In the genomic region with DNA sequence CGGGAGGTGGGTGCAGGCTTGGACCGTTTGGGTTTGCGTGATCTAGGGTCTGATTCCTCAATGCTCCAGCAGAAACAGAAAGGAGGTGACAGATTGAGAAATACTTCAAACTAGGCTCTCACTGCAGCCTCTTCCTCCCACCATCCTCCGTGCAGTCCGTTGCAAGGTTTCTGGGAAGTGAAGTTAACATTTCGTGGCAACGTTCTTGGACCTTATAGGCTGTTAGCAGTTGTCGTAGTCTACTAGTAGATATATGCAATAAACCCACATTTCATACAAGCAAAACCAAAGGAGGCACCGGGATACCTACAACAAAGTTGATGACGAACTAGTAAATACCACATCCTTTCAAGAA, we compare ENCODE assay signal across 8 mouse cellular contexts. TPM values are rescaled to one million over a fixed set of nuclear protein-coding genes. Genes with fewer than 3 reads are reported as not detected.
DNase-seq lines count a peak whose midpoint lies in the region; ATAC-seq lines count a peak whose summit lies in the region.

No protein-coding gene starts in this region.

- H3K9me3 ChIP-seq in kidney, embryonic 14.5 days (ENCODE audit: control insufficient read depth, low read length) = no peaks in the 10 kb centered on the region
- no peaks in the 10 kb centered on the region for H3K9me3 ChIP-seq in hindbrain, embryonic 13.5 days

- peak overlapping the region; percentile 84 for H3K9ac ChIP-seq in kidney, embryonic 14.5 days (ENCODE audit: low read depth, low read length)
- H3K9ac ChIP-seq in hindbrain, embryonic 13.5 days = peak overlapping the region; percentile 85

- H3K4me2 ChIP-seq in kidney, embryonic 14.5 days (replicated peaks; ENCODE audit: low read depth, low read length) = peak overlapping the region; percentile 62
- peak overlapping the region; percentile 67 for H3K4me2 ChIP-seq in hindbrain, embryonic 13.5 days

- peak overlapping the region; percentile 68 for H3K4me3 ChIP-seq in kidney, embryonic 14.5 days (ENCODE audit: low read length)
- H3K4me3 ChIP-seq in hindbrain, embryonic 13.5 days = peak overlapping the region; percentile 91

- H3K27ac ChIP-seq in kidney, embryonic 14.5 days (ENCODE audit: low read depth, low read length) = no peak overlapping the region
- H3K27ac ChIP-seq in hindbrain, embryonic 13.5 days = peak overlapping the region; percentile 82

- H3K4me1 ChIP-seq in kidney, embryonic 14.5 days (ENCODE audit: control insufficient read depth, insufficient read depth, low read length) = 0 out of 2 replicates have a peak, but pooled peaks cover 9% of the 10 kb centered on the region
- peaks cover 20% of the 10 kb centered on the region for H3K4me1 ChIP-seq in hindbrain, embryonic 13.5 days (replicated peaks)

- H3K36me3 ChIP-seq in kidney, embryonic 14.5 days (ENCODE audit: control insufficient read depth, insufficient read depth, low read length) = peaks cover 17% of the 10 kb centered on the region
- H3K36me3 ChIP-seq in hindbrain, embryonic 13.5 days = peaks cover 17% of the 10 kb centered on the region

- ATAC-seq in kidney, embryonic 14.5 days (ENCODE audit: low FRiP score, low TSS enrichment) = no peak
- no peak for ATAC-seq in hindbrain, embryonic 13.5 days (ENCODE audit: low FRiP score)
- peak; percentile 15 for ATAC-seq in megakaryocyte-erythroid progenitor cell, adult 5-6 weeks (replicated peaks; ENCODE audit: low FRiP score, low TSS enrichment, poor library complexity, severe bottlenecking)

- DNase-seq in kidney, postnatal 14 days = no peak
- peak; percentile 29 for DNase-seq in T-cell, adult 2 months (ENCODE audit: low spot score)
- no peak for DNase-seq in natural killer cell, adult 2 months (ENCODE audit: low spot score in 2 of 2)
- DNase-seq in adipocyte (ENCODE audit: low spot score) = no peak
- DNase-seq in spleen, adult 18-20 months = no peak

- 3% methylated on average over 10 of the region's 10 CpGs for WGBS in kidney, embryonic 14.5 days
- under 1% methylated on average over 10 of the region's 10 CpGs for WGBS in hindbrain, embryonic 13.5 days

- no peaks in the 10 kb centered on the region for H3K27me3 ChIP-seq in kidney, embryonic 14.5 days (ENCODE audit: control insufficient read depth, insufficient read depth, low read length)
- no peaks in the 10 kb centered on the region for H3K27me3 ChIP-seq in hindbrain, embryonic 13.5 days

RNA-seq across cellular contexts. Expression of a gene that starts 0.8 kb away (rescaled TPM):
- polyA plus RNA-seq in kidney, embryonic 14.5 days (2014; fragmentation: Nextera tagmentation; extraction: Ambion mirVana) = 93.0 and 103 TPM in 2 replicates
- 50.3 and 51.0 TPM in 2 replicates for polyA plus RNA-seq in hindbrain, embryonic 13.5 days (2015; fragmentation: Nextera tagmentation; extraction: Ambion mirVana)
- total RNA-seq in megakaryocyte-erythroid progenitor cell, adult 5-6 weeks (2014; fragmentation: Nextera tagmentation) = 74.1 and 104 TPM in 2 replicates
- 176 and 177 TPM in 2 replicates for total RNA-seq in megakaryocyte-erythroid progenitor cell, adult 5-6 weeks (2017)

RNA-seq across cellular contexts. Expression of a gene that starts 30.2 kb away (rescaled TPM):
- polyA plus RNA-seq in kidney, embryonic 14.5 days (2014; fragmentation: Nextera tagmentation; extraction: Ambion mirVana) = 28.8 and 31.2 TPM in 2 replicates
- 20.6 and 22.4 TPM in 2 replicates for polyA plus RNA-seq in hindbrain, embryonic 13.5 days (2015; fragmentation: Nextera tagmentation; extraction: Ambion mirVana)
- 37.3 and 42.1 TPM in 2 replicates for total RNA-seq in megakaryocyte-erythroid progenitor cell, adult 5-6 weeks (2014; fragmentation: Nextera tagmentation)
- 62.6 and 67.4 TPM in 2 replicates for total RNA-seq in megakaryocyte-erythroid progenitor cell, adult 5-6 weeks (2017)

RNA-seq across cellular contexts. Expression of a gene that starts 45.3 kb away (rescaled TPM):
- polyA plus RNA-seq in kidney, embryonic 14.5 days (2014; fragmentation: Nextera tagmentation; extraction: Ambion mirVana) = 102 and 146 TPM in 2 replicates
- polyA plus RNA-seq in hindbrain, embryonic 13.5 days (2015; fragmentation: Nextera tagmentation; extraction: Ambion mirVana) = 129 and 131 TPM in 2 replicates
- 47.5 and 56.5 TPM in 2 replicates for total RNA-seq in megakaryocyte-erythroid progenitor cell, adult 5-6 weeks (2014; fragmentation: Nextera tagmentation)
- total RNA-seq in megakaryocyte-erythroid progenitor cell, adult 5-6 weeks (2017) = 55.2 and 67.6 TPM in 2 replicates

RNA-seq across cellular contexts. Expression of a gene that starts 53.1 kb away (rescaled TPM):
- polyA plus RNA-seq in kidney, embryonic 14.5 days (2014; fragmentation: Nextera tagmentation; extraction: Ambion mirVana) = 61.8 and 89.3 TPM in 2 replicates
- polyA plus RNA-seq in hindbrain, embryonic 13.5 days (2015; fragmentation: Nextera tagmentation; extraction: Ambion mirVana) = 178 and 180 TPM in 2 replicates
- total RNA-seq in megakaryocyte-erythroid progenitor cell, adult 5-6 weeks (2014; fragmentation: Nextera tagmentation) = 46.4 and 67.7 TPM in 2 replicates
- 71.9 and 84.0 TPM in 2 replicates for total RNA-seq in megakaryocyte-erythroid progenitor cell, adult 5-6 weeks (2017)
